Mouse (Mus musculus): Measurements from ENCODE around the gene Nkain1. TPM values are rescaled to one million over a fixed set of nuclear protein-coding genes. Genes with fewer than 3 reads are reported as not detected.

Gene Nkain1
- polyA plus RNA-seq, 1 experiment from 2014 or later, result 2.6 TPM

- Histone ChIP-seq H3K9me3 (no peaks in the 10 kb centered on the region), H3K36me3 (peaks cover under 1% of the 10 kb centered on the region; the same call in 1 of the 2 replicates), H3K9ac (no peak overlapping the region), H3K4me2 (replicated peaks) (no peak overlapping the region), H3K4me3 (no peak overlapping the region), H3K27ac (no peak overlapping the region), H3K27me3 (no peaks in the 10 kb centered on the region), H3K4me1 (no peaks in the 10 kb centered on the region)
- 53% methylated on average over 1 of the region's 1 CpGs for WGBS
- no peak for ATAC-seq (ENCODE audit: low FRiP score, low read depth)
Measured at GRCm38 (mm10) chr4:130525041-130525440, 48.9 kb downstream of the Nkain1 start.

GRCm38 (mm10) chr4:130521466-130521865, 52.5 kb downstream of the Nkain1 start:
- H3K27me3 ChIP-seq, result no peaks in the 10 kb centered on the region
- H3K36me3 ChIP-seq, result no peaks in the 10 kb centered on the region
- over 99% methylated on average over 6 of the region's 6 CpGs for WGBS
- no peak overlapping the region for H3K4me2 ChIP-seq (replicated peaks)
- no peak for ATAC-seq (ENCODE audit: low FRiP score, low read depth)
- H3K4me3 ChIP-seq, result no peak overlapping the region
- no peak overlapping the region for H3K9ac ChIP-seq
- H3K27ac ChIP-seq, result no peak overlapping the region
- H3K9me3 ChIP-seq, result no peaks in the 10 kb centered on the region
- peaks cover 5% of the 10 kb centered on the region; the same call in 1 of the 2 replicates for H3K4me1 ChIP-seq

- no peak for ATAC-seq (ENCODE audit: low FRiP score, low read depth)
Measured at GRCm38 (mm10) chr4:130520482-130520851, 53.5 kb downstream of the Nkain1 start.

GRCm38 (mm10) chr4:130519567-130520481, 54.1 kb downstream of the Nkain1 start:
- Histone ChIP-seq H3K4me1 (peaks cover 5% of the 10 kb centered on the region; the same call in 1 of the 2 replicates), H3K4me2 (replicated peaks) (peak overlapping the region; percentile 78), H3K9ac (peak overlapping the region; percentile 82), H3K4me3 (peak overlapping the region; percentile 68), H3K36me3 (no peaks in the 10 kb centered on the region), H3K9me3 (no peaks in the 10 kb centered on the region), H3K27me3 (no peaks in the 10 kb centered on the region), H3K27ac (peak overlapping the region; percentile 89)
- peak; percentile 99 for ATAC-seq (ENCODE audit: low FRiP score, low read depth)
- WGBS, result under 1% methylated on average over 40 of the region's 40 CpGs

More at GRCm38 (mm10) chr4:130520482-130520851, 53.5 kb downstream of the Nkain1 start:
- peak overlapping the region; percentile 82; the same call in 1 of the 2 replicates for H3K9ac ChIP-seq
- H3K27ac ChIP-seq, result no peak overlapping the region
- 2% methylated on average over 9 of the region's 9 CpGs for WGBS
- no peaks in the 10 kb centered on the region for H3K9me3 ChIP-seq
- H3K4me2 ChIP-seq (replicated peaks), result peak overlapping the region; percentile 78
- H3K27me3 ChIP-seq, result no peaks in the 10 kb centered on the region
- peak overlapping the region; percentile 68 for H3K4me3 ChIP-seq
- no peaks in the 10 kb centered on the region for H3K36me3 ChIP-seq
- H3K4me1 ChIP-seq, result peaks cover 5% of the 10 kb centered on the region; the same call in 1 of the 2 replicates

GRCm38 (mm10) chr4:130516490-130516889, 57.5 kb downstream of the Nkain1 start:
- no peaks in the 10 kb centered on the region for H3K36me3 ChIP-seq
- H3K4me3 ChIP-seq, result no peak overlapping the region
- WGBS, result 83% methylated on average over 6 of the region's 6 CpGs
- no peak overlapping the region for H3K27ac ChIP-seq
- ATAC-seq (ENCODE audit: low FRiP score, low read depth), result no peak
- no peak overlapping the region for H3K9ac ChIP-seq
- H3K4me1 ChIP-seq, result peaks cover 5% of the 10 kb centered on the region; the same call in 1 of the 2 replicates
- H3K27me3 ChIP-seq, result no peaks in the 10 kb centered on the region
- no peaks in the 10 kb centered on the region for H3K9me3 ChIP-seq
- no peak overlapping the region for H3K4me2 ChIP-seq (replicated peaks)

Other genes starting within 250 kb of the Nkain1 start
- gene Zcchc17, start 214.2 kb downstream of the Nkain1 start, polyA plus RNA-seq (2015; fragmentation: Nextera tagmentation; extraction: Ambion mirVana), result 87.1 and 87.4 TPM in 2 replicates
- gene Snrnp40, start 214.0 kb downstream of the Nkain1 start, polyA plus RNA-seq (2015; fragmentation: Nextera tagmentation; extraction: Ambion mirVana), result 167 and 173 TPM in 2 replicates
- 105 and 116 TPM in 2 replicates for gene Pum1, start 89.1 kb upstream of the Nkain1 start, polyA plus RNA-seq (2015; fragmentation: Nextera tagmentation; extraction: Ambion mirVana)
- 38.6 and 42.6 TPM in 2 replicates for gene Sdc3, start 218.4 kb upstream of the Nkain1 start, polyA plus RNA-seq (2015; fragmentation: Nextera tagmentation; extraction: Ambion mirVana)

Data from limb, embryonic 13.5 days (tissue).